9 mouse cellular contexts compared by ENCODE assay signal in genomic region chr8:125532953-125533352, GRCm38 (mm10). TPM values are rescaled to one million over a fixed set of nuclear protein-coding genes. Genes with fewer than 3 reads are reported as not detected.
DNase-seq lines count a peak whose midpoint lies in the region; ATAC-seq lines count a peak whose summit lies in the region.
"Had no signal": no experiment of that assay in that cellular context is flagged by ENCODE, and none has a peak within 500 bp of the region (broad histone marks: within the 10 kb centered on the region; RNA-seq: fewer than 3 reads in every experiment).

No protein-coding gene starts in this region.

- H3K36me3 ChIP-seq in heart, embryonic 14.5 days (ENCODE audit: control insufficient read depth, insufficient read depth, low read length): peaks cover 21% of the 10 kb centered on the region
- H3K36me3 ChIP-seq in limb, embryonic 10.5 days: peaks cover 12% of the 10 kb centered on the region

- no peak overlapping the region for H3K9ac ChIP-seq in heart, embryonic 14.5 days (ENCODE audit: low read length)

- H3K4me1 ChIP-seq in heart, embryonic 14.5 days (ENCODE audit: control insufficient read depth in 2 of 2, insufficient read depth in 2 of 2, low read length in 2 of 2): peaks cover 62 to 92% of the 10 kb centered on the region in 2 experiments
- H3K4me1 ChIP-seq in limb, embryonic 10.5 days: peaks cover 74% of the 10 kb centered on the region

- WGBS in heart, embryonic 14.5 days: 61% methylated on average over 8 of the region's 8 CpGs
- whole genome bisulfite sequencing in limb, embryonic 10.5 days: 93% methylated on average over 8 of the region's 8 CpGs

- no peak overlapping the region for H3K4me2 ChIP-seq in heart, embryonic 14.5 days (ENCODE audit: low read length)

- peak overlapping the region; percentile 71 to 81 for H3K27ac ChIP-seq in heart, embryonic 14.5 days (replicated peaks in 1 of 2; ENCODE audit: control insufficient read depth in 1 of 2, insufficient read depth in 1 of 2, low read depth in 2 of 2, low read length in 2 of 2)
- 0 out of 2 replicates have a peak overlapping the region, but pooled peaks have one; percentile 38 for H3K27ac ChIP-seq in limb, embryonic 10.5 days

- H3K4me3 ChIP-seq in heart, embryonic 14.5 days (ENCODE audit: control insufficient read depth in 1 of 2, insufficient read depth in 1 of 2, low read depth in 1 of 2, low read length in 2 of 2): no peak overlapping the region
- H3K4me3 ChIP-seq in limb, embryonic 10.5 days: no peak overlapping the region

- intact Hi-C loops in left cerebral cortex, postnatal 4 days (cut with DNase I): no loop called here
- intact Hi-C loops in left cerebral cortex, postnatal 25 days (cut with DNase I): no loop called here

- H3K27me3 ChIP-seq in heart, embryonic 14.5 days (ENCODE audit: control insufficient read depth, insufficient read depth, low read length): no peaks in the 10 kb centered on the region
- H3K27me3 ChIP-seq in limb, embryonic 10.5 days (ENCODE audit: low read depth, poor library complexity, severe bottlenecking): no peaks in the 10 kb centered on the region

- DNase-seq in left cerebral cortex, postnatal 4 days: peak; percentile 39
- DNase-seq in left cerebral cortex, postnatal 25 days (ENCODE audit: low spot score in 2 of 2): no peak
- peak; percentile 78 for DNase-seq in adrenal gland, postnatal 10 days
- DNase-seq in limb, embryonic 10.5 days (ENCODE audit: low spot score): no peak
- no peak for DNase-seq in thymus, adult 18-20 months
- no peak for DNase-seq in spleen, postnatal 10 days (ENCODE audit: low spot score in 2 of 2)
- no peak for DNase-seq in right cerebral cortex, postnatal 4 days
- DNase-seq: lung, adult 18-20 months had no signal

- no peaks in the 10 kb centered on the region for H3K9me3 ChIP-seq in heart, embryonic 14.5 days (ENCODE audit: control insufficient read depth, low read length)
- no peaks in the 10 kb centered on the region for H3K9me3 ChIP-seq in limb, embryonic 10.5 days (replicated peaks)

- no peak for ATAC-seq in heart, embryonic 14.5 days (ENCODE audit: insufficient number of reproducible peaks, insufficient read depth, low FRiP score, low read depth)

RNA-seq across cellular contexts. Expression of gene Sipa1l2, which starts 36.7 kb away (rescaled TPM):
- 10 to 100 TPM; 43.2 to 46.9 TPM for total RNA-seq in left cerebral cortex, postnatal 4 days (2021)
- total RNA-seq in left cerebral cortex, postnatal 25 days (2021): 10 to 100 TPM; 39.6 to 40.6 TPM
- total RNA-seq in adrenal gland, postnatal 10 days (2021): 10 to 100 TPM; 29.1 to 36.5 TPM
- 17.8 and 18.0 TPM in 2 replicates for polyA plus RNA-seq in heart, embryonic 14.5 days (2014; fragmentation: Nextera tagmentation; extraction: Ambion mirVana)
- 11.0 and 13.9 TPM in 2 replicates for polyA plus RNA-seq in limb, embryonic 10.5 days (2016; fragmentation: Nextera tagmentation; extraction: Ambion mirVana)

Comparison
In these comparisons a context has a peak if more than half of its experiments do, and no peak if none do; other contexts are left out.
1. DNase-seq: peak in left cerebral cortex, postnatal 4 days (single experiment) and adrenal gland, postnatal 10 days (single experiment); none in left cerebral cortex, postnatal 25 days (0 of 2), limb, embryonic 10.5 days (single experiment), thymus, adult 18-20 months (0 of 2), spleen, postnatal 10 days (0 of 2) and right cerebral cortex, postnatal 4 days (single experiment).